Mouse (Mus musculus) ovary, adult 18-20 months (tissue): ENCODE data around the gene Narfl.
"Not testable (repeated sequence)": the region's sequence is repeated elsewhere in the genome, so short reads cannot be mapped to it uniquely, and the experiment has no call there.

Source experiments
- DNase-seq: peaks from one replicate; pipeline ENCODE4 v3.0.0; 2022; ENCODE audit warnings: low spot score, mixed read lengths

Gene Narfl

DNA sequence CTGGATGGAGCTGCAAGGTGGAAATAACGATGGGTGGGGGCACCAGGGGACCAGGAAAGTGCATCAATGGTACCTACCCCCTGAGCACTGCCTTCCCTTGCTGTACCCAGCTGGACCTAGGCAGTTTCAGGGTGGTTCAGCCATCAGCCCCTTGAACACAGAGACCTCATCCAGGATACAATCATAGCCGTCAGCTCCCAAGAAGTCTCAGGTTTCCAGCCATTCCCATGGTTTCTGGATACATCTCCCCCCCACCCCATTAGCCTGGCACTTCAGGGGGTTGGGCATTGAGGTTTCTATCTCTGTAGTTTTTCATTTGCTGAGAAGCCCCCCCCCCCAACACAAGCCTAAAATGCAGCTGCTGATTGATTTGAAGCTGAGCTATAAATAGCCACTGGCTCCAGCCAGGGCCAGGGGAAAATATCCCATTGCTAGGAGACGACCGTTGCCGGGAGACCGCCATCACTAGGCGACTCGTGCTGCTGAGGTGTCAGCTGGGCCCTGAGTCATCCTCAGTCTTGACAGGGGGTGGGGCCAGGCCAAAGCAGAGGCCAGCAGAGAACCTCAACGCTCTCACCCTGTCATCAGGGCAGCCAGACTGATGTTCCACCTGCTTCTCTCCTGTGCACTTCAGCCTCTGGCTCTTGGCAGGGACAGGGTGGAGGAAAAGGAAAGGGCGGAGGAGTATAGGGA is 29.4 kb downstream of the Narfl start:
- no peak for DNase-seq

DNA sequence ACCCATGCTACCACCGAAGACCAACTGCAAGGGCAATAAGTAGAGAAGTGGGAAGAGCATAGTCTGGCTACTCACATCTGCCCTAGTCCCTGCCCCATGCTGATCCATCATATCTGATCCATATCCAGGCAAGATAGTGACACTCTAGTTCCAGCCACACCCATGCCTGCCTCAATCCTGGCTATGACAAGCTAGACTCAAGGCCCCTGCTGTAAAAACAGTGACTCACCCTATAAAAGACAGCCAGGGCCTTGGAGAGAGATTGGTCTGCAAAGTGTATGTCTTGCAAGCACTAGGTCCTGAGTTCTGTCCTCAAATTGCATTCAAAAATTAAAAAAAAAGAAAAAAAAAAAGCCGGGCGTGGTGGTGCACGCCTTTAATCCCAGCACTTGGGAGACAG is 32.9 kb downstream of the Narfl start:
- no peak for DNase-seq

DNA sequence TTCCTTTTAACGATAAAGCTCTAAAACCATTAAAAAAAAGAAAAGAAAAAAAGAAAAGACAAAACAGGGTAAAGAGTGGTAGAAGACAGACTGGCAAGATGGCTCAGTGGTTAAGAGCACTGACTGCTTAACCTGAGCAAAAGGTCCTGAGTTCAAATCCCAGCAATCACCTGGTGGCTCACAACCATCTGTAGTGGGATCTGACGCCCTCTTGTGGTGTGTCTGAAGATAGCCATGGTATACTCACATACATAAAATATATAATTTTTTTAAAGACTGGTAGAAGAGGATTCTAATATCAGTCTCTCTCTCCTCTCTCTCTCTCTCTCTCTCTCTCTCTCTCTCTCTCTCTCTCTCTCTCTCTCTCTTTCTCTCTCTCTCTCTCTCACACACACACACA is 33.9 kb downstream of the Narfl start:
- not testable (repeated sequence) for DNase-seq

DNA sequence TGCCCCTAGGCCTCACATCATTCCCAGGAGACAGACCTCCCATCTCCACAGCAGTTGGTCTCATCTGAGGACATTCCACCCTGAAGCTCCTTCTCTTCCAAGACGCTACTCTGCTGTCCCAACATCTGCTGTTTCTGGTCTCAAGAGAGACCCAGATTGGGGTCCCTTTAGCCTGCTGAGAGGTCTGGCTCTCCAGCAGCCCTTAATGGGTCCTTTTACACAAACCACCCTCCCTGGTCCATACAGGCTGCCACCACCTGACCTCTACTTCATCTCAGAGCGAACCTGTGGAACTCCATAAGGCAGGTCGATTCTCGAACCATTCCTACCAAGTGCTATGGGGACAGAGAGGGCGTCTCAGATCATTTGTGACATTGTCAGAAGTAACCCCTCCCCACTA is 34.5 kb downstream of the Narfl start:
- DNase-seq: no peak

DNA sequence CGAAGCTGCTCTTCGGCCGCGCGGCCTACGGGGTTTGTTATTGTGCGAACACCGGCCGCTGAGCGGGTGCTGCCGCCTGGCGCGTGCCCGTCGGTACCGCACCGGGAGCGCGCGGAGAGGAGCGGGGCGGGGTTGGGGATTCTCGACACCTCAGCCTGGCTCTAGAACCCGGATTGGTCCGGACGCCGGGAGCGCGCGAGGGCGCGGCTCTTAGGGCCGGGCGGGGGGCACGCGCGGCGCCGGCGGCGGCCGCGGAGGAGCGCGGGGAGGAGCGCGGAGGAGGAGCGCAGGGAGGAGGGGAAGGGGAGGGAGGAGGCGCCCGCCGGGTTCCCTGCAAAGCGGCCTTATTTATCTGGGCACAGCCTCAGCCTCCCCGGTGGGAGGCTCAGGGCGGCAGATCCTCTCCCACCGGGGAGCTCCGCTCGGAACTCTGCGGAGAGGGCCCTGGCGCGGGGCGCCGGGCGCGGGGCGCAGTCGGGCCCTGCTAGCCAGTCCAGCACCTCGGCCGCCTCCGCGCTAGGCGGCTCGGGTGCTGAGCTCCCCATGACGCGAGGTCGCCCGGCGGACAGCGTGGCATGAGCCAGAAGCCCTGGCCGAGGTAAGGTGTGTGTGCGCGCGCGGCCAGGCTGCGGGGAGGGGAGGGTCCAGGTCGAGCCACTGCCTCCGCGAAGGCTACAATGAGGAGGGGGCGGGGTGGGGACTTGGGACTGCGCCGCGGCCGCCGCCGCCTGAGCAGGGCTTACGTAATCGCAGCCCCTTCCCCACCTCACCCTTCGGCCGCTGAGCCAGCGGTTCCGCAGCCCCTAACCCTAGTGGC is 35.4 kb downstream of the Narfl start, which contains the start of gene Fbxl16:
TSS of gene Fbxl16 (plus strand) at position 297 of the 817 bp plus-strand sequence.
- peak; percentile 59 for DNase-seq

DNA sequence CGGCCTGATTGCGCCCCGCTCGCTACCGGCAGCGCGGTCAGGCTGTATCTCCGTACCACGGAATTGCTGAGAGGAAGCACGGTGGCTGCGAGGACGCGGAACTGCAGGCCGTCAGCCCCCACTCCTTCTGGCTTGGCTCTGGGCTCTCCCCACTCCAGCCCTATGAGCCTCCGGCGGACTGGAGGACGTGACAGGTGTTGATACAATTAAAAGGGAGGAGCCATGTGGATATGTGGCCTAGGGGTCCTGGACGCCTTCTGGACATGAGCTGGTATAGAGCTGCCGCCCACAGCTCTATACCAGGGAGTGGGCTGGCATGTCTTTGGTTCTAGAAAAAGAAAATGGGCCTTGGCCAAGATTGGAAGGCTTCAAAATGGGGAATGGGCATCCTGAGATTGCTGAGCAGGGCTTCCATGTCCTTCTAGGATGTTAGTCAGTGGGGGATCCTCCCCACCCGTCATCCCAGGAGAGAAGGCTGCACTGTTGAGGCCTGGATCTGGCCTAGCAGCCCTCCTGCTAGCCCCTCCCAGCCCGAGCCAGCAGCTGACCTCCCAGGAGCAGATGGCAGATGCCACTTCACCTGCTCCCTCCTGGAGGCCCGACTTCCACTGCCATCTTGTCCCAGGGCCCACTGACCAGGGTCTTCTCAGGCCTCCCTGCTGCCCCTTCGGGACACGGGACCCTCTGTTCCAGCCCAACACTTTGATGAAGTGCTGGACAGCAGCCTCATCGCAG is 36.2 kb downstream of the Narfl start:
- DNase-seq: no peak

DNA sequence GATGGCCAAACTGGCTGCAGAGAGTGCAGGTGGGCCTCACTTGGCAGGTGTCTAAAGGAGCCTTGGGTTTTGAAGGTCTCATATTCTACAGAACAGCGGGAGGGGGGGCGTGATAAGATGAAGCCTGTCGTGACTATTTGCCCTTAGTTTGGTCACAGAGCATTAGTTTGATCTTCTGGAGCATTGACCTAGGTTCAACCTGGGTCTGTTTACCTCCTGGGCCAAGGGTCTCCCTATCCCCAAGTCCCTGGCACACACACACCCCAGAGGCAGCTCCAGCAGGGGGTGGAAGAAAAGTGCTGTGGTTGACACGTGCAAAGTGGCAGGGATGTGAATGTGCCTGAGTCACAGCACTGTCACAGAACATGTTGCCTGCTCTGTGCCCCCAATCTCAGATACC is 37.3 kb downstream of the Narfl start:
- DNase-seq: no peak

DNA sequence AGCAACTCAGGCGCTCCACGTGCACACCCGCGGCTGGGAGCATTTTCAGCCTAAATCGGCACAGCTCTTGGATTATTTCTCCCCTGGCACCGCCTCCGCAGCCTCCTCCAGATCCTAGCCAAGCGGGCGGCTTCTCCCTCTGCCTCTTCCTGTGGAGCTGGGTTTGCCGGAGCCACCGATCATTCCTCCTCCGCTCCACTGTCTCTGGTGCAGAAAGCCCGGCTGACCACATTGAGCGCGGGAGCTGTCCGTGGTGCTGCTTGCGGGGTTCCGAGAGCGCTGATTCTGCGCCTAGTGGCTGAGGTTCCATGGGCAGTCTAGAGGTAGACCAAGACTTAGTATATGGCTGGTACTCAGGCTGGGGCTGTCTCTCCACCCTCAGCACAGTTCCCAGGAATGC is 39.9 kb downstream of the Narfl start:
- DNase-seq: no peak

DNA sequence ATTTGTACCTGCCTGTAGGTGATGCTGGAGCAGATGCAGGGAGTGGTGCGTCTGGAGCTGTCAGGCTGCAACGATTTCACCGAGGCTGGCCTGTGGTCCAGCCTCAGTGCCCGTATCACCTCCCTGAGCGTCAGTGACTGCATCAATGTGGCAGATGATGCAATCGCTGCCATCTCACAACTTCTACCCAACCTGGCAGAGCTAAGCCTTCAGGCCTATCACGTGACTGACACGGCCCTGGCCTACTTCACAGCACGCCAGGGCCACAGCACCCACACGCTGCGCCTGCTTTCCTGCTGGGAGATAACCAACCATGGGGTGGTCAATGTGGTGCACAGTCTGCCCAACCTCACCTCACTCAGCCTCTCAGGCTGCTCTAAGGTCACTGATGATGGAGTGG is 44.1 kb downstream of the Narfl start:
- no peak for DNase-seq

DNA sequence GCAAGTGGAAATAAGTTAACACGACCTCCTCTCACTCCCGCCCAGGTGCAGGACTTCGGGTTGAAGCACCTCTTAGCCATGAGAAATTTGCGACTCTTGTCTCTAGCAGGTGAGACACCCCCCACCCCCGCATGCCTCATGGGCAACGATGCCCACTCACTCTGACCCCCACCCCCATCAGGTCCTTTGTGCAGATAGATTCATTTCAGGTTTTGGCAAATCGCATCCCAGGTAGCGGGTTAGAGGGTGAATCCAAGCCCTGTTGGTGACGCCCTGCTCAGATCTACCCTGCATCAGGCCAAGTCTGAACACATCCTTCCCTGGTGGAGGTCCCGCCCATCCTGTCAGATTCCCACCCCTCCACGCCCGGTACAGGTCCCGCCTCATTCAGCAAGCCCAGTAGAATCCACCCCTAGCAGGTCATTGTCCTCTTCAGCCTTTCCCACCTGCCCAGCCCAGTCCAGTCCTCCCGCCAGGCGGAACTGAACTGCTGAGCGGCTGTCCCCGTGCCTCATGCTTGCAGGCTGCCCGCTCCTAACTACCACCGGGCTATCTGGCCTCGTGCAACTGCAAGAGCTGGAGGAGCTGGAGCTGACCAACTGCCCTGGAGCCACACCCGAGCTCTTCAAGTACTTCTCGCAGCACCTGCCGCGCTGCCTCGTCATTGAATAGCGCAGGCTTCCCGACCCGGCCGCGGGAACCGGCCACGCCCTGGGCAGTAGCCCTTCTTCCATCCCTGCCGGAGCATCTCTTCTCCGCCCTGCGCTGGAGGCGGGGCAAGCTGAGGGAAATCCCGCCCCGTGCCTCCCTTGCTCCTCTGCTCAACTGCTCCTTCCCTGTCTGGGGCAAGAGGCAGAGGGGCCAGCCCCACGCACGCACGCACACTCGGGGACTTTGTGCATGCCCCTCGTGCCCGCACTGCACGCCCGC is 45.5 kb downstream of the Narfl start:
- no peak for DNase-seq

DNA sequence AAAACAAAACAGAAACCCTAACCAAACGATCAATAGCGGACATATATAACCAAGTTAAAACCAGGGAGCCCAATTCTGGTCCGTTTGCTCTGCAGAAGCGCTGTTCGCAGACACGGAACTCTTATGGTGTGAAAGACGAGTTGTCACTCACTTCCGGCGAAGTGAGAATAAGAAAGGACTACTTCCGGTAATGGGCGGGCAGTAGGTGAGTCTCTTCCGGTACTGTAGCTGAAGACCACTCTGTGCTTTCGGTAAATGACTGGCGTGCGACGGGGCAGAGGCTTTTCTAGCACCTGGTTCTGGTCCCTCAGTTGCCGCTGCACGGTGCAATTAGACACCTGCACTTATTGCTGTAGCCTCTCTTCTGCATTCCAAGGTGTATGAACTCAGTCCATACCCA is 49.9 kb downstream of the Narfl start, which contains the start of gene Wdr24:
TSS of gene Wdr24 (plus strand) at position 176 of the 400 bp plus-strand sequence.
- DNase-seq: no peak

DNA sequence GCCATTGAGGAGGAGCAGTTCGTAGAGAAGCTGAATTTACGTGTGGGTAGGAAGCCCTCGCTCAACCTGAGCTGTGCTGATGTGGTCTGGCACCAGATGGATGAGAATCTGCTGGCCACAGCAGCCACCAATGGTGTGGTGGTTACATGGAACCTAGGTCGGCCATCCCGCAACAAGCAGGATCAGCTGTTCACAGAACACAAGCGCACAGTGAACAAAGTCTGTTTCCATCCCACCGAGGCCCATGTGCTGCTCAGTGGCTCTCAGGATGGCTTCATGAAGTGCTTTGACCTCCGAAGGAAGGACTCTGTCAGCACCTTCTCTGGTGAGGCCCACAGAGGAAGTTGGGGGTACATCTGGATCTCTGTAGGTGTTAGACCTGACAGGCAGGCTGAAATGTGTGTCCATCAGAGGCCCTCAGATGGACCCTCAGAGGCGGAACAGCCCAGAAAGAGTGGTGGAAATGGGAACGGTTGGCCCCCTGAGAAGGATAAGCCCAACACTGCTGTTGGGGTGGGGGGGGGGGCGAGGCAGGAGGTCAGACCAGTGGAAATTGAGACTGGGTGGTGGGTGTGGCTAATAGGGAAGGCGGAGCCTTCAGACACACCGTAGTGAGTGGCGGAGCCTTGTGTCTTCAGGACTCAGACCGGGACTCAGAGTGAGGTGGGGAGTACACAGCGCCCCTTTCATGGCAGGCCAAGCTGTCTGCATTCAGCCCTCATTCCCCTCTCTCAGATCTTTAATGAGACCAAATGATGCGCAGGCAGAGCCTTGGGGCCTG is 51.0 kb downstream of the Narfl start:
- no peak for DNase-seq

DNA sequence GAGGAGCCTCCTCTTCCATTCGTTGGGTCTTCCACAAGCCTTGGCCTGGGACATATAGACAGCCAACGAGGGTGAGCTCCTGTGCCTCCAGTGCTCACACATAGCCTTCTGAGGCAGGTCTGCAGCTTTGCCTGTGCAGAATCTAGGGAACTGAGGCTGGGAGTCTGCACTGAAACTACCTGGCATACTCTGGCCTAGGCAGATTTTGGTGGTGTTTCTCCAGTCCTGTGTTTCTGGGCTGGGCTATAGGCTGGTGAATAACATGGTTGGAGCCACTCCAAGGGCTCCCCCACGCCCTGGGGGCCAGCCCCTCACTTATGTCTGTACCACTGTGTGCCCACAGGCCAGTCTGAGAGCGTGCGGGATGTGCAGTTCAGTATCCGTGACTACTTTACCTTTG is 51.7 kb downstream of the Narfl start:
- DNase-seq: no peak

DNA sequence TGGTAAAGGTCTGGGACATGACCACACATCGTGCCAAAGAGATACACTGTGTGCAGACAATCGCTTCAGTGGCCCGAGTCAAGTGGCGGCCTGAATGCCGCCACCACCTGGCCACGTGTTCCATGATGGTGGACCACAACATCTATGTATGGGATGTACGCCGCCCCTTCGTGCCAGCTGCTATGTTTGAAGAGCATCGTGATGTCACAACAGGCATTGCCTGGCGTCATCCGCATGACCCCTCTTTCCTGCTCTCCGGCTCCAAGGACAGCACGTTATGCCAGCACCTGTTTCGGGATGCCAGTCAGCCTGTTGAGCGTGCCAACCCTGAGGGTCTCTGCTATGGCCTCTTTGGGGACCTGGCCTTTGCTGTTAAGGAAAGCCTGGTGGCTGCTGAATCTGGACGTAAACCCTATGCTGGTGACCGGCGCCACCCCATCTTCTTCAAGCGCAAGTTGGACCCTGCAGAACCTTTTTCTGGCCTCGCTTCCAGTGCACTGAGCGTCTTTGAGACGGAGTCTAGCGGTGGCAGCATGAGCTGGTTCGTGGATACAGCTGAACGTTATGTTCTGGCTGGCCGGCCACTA is 52.5 kb downstream of the Narfl start:
- DNase-seq: no peak

DNA sequence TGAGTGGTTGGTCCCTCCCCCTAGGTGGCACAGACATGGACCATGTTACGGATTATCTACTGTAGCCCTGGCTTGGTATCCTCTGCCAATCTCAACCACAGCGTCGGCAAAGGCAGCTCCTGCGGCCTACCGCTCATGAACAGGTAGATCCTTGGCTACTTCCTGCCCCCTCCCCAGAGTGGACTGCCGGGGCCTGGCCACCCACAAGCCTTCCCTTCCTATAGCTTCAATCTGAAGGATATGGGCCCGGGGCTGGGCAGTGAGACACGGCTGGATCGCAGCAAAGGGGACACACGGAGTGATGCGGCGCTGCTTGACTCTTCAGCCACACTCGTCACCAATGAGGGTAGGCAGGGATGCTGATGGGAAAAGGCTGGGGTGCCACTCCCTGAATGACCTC is 53.4 kb downstream of the Narfl start:
- DNase-seq: no peak

DNA sequence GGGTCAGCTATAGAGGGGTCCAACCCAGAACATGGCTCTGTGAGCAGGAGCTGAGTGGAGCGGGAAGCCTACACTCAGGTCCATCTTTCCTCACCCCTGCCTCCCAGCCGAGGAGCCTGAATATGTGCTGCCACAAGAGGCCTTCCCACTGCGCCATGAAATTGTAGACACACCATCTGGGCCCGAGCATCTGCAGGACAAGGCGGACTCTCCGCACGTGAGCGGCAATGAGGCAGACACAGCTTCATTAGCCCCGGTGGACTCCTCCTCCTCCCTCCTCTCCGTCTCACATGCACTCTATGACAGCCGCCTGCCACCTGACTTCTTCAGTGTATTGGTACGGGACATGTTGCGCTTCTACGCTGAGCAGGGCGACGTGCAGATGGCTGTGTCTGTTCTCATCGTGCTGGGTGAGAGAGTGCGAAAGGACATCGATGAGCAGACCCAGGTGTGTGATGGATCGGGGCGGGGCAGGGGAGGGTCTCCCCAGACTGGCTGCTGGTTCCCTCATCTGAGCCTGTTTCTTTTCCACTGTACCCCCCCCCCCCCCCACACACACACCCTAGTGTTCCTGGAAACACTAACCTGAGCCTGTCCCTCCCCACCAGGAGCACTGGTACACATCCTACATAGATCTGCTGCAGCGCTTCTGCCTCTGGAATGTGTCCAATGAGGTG is 54.1 kb downstream of the Narfl start:
- no peak for DNase-seq

DNA sequence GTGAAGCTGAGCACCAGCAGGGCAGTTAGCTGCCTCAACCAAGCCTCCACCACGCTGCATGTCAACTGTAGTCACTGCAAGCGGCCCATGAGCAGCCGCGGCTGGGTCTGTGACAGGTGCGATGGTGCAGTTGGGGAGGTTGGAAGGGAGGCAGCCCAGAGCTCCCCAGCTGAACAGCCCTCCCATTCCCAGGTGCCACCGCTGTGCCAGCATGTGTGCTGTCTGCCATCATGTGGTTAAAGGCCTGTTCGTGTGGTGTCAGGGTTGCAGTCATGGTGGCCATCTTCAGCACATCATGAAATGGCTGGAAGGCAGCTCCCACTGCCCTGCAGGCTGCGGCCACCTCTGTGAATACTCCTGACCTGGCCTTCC is 54.6 kb downstream of the Narfl start:
- DNase-seq: no peak

DNA sequence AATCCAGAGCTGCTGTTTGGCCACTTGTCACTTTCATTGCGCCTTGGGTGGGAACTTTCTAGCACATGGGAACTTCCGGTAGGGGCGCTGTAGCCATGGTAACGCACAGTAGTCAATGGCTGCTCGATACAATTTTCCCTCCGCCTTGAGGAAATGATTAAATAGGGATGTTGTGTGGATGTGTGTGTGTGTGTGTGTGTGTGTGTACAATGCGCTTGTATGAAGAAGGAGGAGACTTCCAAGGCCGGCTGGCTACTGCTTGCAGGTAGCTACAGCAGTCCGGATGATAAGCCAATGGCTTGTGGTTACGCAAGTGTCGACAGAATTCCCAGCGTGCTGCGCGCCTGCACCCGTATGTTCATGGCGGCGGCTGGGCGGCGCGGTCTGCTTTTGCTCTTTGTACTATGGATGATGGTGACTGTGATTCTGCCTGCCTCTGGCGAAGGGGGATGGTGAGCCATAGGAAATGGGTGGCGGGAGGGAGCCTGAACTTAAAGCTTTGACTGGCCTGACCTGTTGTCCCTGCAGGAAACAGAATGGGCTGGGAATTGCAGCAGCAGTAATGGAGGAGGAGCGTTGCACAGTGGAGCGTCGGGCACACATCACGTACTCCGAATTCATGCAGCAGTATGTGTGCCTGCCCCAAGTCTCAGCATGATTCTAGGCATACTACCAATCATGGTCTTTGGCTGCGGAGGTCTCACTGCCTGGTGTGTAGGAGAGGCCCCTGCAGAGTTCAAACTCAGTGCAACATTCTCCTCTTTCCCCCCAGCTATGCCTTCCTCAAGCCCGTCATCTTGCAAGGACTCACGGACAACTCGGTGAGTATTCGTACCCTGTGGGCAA is 55.4 kb downstream of the Narfl start, which contains the start of gene Jmjd8:
TSS of gene Jmjd8 (plus strand) at position 156 of the 846 bp plus-strand sequence.
- DNase-seq: no peak

DNA sequence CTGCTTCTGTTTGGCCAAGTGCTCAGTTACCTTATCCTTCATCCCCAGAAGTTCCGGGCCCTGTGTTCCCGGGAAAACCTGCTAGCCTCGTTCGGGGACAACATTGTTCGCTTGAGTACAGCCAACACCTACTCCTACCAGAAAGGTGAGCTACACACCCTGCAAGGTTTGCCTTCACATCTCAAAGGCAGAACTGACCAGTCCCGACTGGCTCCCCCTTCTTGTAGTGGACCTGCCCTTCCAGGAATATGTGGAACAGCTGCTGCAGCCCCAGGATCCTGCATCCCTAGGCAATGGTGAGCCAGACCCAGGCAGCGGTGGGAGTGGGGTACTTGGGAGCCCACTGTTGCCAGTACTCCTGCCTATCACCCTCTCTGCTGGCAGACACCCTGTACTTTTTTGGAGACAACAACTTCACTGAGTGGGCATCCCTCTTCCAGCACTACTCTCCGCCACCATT is 56.0 kb downstream of the Narfl start:
- no peak for DNase-seq
